Mouse (Mus musculus): Measurements from ENCODE around the gene Kat14.

GRCm38 (mm10) chr2:144337701-144338100 lies 31.1 kb upstream of the Kat14 start:
- TF ChIP-seq CTCF (IDR thresholded peaks at IDR 0.05; ENCODE audit: low read depth) = no peak
- no peak for TF ChIP-seq EP300 (IDR thresholded peaks at IDR 0.05; ENCODE audit: low read depth)

Measured in liver, embryonic 14.5 days (tissue).